Mouse (Mus musculus) ES-E14 (cell line): ENCODE measurements around the gene Tepsin. TPM values are rescaled to one million over a fixed set of nuclear protein-coding genes. Genes with fewer than 3 reads are reported as not detected.

Experiments used
- DNase-seq: peaks from one replicate; pipeline ENCODE4 v3.0.0-alpha.2; 2013; ENCODE audit warnings: low read depth, low spot score
- H3K27ac ChIP-seq: 2 replicates; pipeline ENCODE4 v1.5.1; 2012; ENCODE audit warnings: low read depth, mild to moderate bottlenecking, low read length, moderate library complexity, mixed read lengths; ENCODE audit not compliant: poor library complexity, insufficient read depth, severe bottlenecking
- H3K36me3 ChIP-seq: 2 replicates; pipeline ENCODE4 v1.6.1; 2012; ENCODE audit warnings: mild to moderate bottlenecking, low read length, moderate library complexity, mixed read lengths; ENCODE audit not compliant: control insufficient read depth, poor library complexity, insufficient read depth, severe bottlenecking
- H3K4me1 ChIP-seq, 2 experiments: fragments of 150-350 bp in 1 of 2; sonication (generic) in 1 of 2; 2 replicates each; pipeline ENCODE4 v1.6.1; 2012; ENCODE audit warnings: low read length in 2 of 2, mild to moderate bottlenecking in 1 of 2, mixed read lengths in 1 of 2; ENCODE audit not compliant: control insufficient read depth in 2 of 2, insufficient read depth in 2 of 2, poor library complexity in 1 of 2
- H3K4me3 ChIP-seq, 2 experiments: fragments of 150-350 bp in 1 of 2; sonication (generic) in 1 of 2; 2 replicates each; pipeline ENCODE4 v1.5.1; 2012; ENCODE audit warnings: low read length in 2 of 2, low read depth in 1 of 2, mild to moderate bottlenecking in 1 of 2, mixed read lengths in 1 of 2; ENCODE audit not compliant: insufficient read depth in 1 of 2, poor library complexity in 1 of 2, severe bottlenecking in 1 of 2
- H3K9ac ChIP-seq: 2 replicates; pipeline ENCODE4 v1.6.1; 2012; ENCODE audit warnings: low read depth, mild to moderate bottlenecking, low read length, mixed read lengths; ENCODE audit not compliant: poor library complexity, insufficient read depth, severe bottlenecking
- H3K9me3 ChIP-seq: fragments of 150-350 bp; sonication (generic); 2 replicates; pipeline ENCODE4 v1.6.1; 2012; ENCODE audit warnings: low read depth, mild to moderate bottlenecking, low read length; ENCODE audit not compliant: control insufficient read depth, insufficient read depth
- CHD2 ChIP-seq: IDR thresholded peaks from 2 replicates; pipeline ENCODE4 v1.6.1; 2014; ENCODE audit warnings: mild to moderate bottlenecking, low read depth, low read length, inconsistent platforms
- HCFC1 ChIP-seq: IDR thresholded peaks from 2 replicates; pipeline ENCODE4 v1.6.1; 2012; ENCODE audit warnings: low read length, inconsistent platforms, borderline replicate concordance; ENCODE audit not compliant: insufficient read depth
- MAFK ChIP-seq: IDR thresholded peaks from 2 replicates; pipeline ENCODE4 v1.6.1; 2014; ENCODE audit warnings: mild to moderate bottlenecking, low read depth, low read length, inconsistent platforms; ENCODE audit not compliant: insufficient read depth
- ZC3H11A ChIP-seq: IDR thresholded peaks from 2 replicates; pipeline ENCODE4 v1.6.1; 2012; ENCODE audit warnings: low read depth, mild to moderate bottlenecking, inconsistent platforms, low read length, borderline replicate concordance
- ZNF384 ChIP-seq: IDR thresholded peaks from 2 replicates; pipeline ENCODE4 v1.6.1; 2012; ENCODE audit warnings: low read depth, low read length, inconsistent platforms
- in situ Hi-C, 2 experiments: fragments of 600-800 bp; cut with MboI; formaldehyde crosslinking; loops; one replicate each; pipeline ENCODE4 v1.15.1; 2025; ENCODE audit warnings: low sequenced_read_pairs in 2 of 2, inconsistent platforms in 1 of 2; ENCODE audit not compliant: unreplicated experiment in 2 of 2
- total RNA-seq: library from RNA; depleted of rRNA; stranded (reverse); fragments of 300-350 nt; gene quantifications from 2 replicates; pipeline ENCODE4 v1.2.3, GENCODE M21; 2012

The Tepsin gene
- total RNA-seq, 1 experiment = 26.5 TPM

GRCm38 (mm10) chr11:120072986-120073647 is 25.4 kb downstream of the Tepsin start:
- Histone ChIP-seq H3K27ac (no peak overlapping the region), H3K36me3 (peaks cover 29% of the 10 kb centered on the region), H3K4me3 (no peak overlapping the region), H3K9ac (no peak overlapping the region), H3K9me3 (no peaks in the 10 kb centered on the region), H3K4me1 (peaks cover 9 to 40% of the 10 kb centered on the region in 2 experiments)
- no peak for DNase-seq
- in situ Hi-C loops = no loop called here
- TF ChIP-seq MAFK = no peak
- no peak for TF ChIP-seq CHD2
- TF ChIP-seq ZNF384 = no peak
- TF ChIP-seq ZC3H11A = no peak
- no peak for TF ChIP-seq HCFC1

DNA sequence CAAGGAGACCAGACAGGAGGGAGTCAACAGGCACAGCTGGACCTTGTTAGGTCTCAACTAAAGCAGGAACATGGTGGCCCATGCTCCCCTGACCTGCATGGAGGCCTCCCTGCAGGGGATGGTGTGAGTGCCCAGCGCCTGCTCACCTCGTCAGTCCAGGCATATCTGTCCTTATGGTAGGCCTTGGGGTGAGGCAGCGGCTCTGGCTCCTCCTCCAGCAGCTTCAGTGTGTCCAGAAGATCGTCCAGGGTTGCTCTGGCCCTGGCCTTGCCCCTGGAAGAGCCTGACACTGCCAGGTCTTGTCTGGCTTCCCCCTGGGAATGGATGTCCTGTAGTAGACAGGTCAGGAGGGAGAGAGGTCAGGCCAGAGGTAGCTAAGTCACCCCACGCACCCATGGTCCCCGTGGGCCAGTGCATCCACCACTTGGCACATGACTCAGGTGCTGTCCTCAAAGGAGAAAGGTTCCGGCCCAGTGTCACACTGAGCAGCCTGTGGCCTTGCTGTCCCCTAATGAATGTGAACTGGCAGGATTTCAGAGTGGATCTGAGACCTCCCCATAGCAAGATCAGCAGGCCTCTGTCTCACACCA is 26.7 kb downstream of the Tepsin start:
- H3K9ac ChIP-seq = no peak overlapping the region
- no peaks in the 10 kb centered on the region for H3K9me3 ChIP-seq
- no peak overlapping the region; the same call in 1 of the 2 replicates for H3K27ac ChIP-seq
- TF ChIP-seq CHD2 = no peak
- no peak for TF ChIP-seq HCFC1
- TF ChIP-seq ZC3H11A = no peak
- no peak for TF ChIP-seq ZNF384
- TF ChIP-seq MAFK = no peak
- in situ Hi-C loops = no loop called here
- H3K36me3 ChIP-seq = peaks cover 33% of the 10 kb centered on the region
- H3K4me1 ChIP-seq = peaks cover 9 to 43% of the 10 kb centered on the region in 2 experiments
- H3K4me3 ChIP-seq = no peak overlapping the region
- DNase-seq = no peak

- no peak for DNase-seq
- Histone ChIP-seq H3K36me3 (peaks cover 38% of the 10 kb centered on the region), H3K4me1 (peaks cover 9 to 43% of the 10 kb centered on the region in 2 experiments), H3K27ac (no peak overlapping the region), H3K9me3 (no peaks in the 10 kb centered on the region), H3K9ac (no peak overlapping the region), H3K4me3 (no peak overlapping the region)
- TF ChIP-seq HCFC1 (no peak), ZC3H11A (no peak), CHD2 (no peak), MAFK (no peak), ZNF384 (no peak)
- in situ Hi-C loops = no loop called here
Observed at GRCm38 (mm10) chr11:120071065-120071464, 27.5 kb downstream of the Tepsin start.

DNA sequence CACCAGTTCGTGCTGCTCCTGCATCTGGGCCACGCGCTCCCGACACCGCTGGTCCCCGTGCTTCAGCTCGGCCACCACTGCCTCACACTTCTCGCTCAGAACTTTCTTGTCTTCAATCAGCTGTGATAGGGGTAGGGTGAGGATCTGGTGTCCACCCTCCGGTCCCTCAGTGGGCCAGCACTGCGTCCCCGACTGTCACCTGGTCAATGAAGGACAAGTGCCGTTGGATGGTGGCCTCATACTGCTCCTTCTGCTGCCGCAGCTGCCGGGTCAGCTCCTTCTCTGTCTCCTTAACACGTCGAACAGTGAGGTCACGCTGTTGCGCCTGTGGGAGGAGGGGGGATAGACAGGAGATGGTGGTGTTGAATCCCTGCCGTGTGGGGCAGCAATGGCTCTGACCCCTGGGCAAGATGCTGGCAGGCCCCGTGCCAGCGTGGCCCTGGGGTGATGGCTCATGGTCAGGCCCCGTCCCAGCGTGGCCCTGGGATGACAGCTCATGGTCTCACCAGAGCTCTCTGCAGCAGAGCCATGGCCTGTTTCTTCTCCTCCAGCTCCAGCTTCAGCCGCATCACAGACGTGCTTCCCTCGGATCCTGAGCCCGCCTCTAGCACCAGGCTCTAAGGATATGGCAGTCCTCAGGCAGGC is 28.1 kb downstream of the Tepsin start:
- H3K9ac ChIP-seq = no peak overlapping the region
- H3K4me1 ChIP-seq = peaks cover 7 to 45% of the 10 kb centered on the region in 2 experiments
- in situ Hi-C loops = no loop called here
- H3K36me3 ChIP-seq = peaks cover 33% of the 10 kb centered on the region
- DNase-seq = no peak
- TF ChIP-seq ZNF384 = no peak
- TF ChIP-seq ZC3H11A = no peak
- no peak for TF ChIP-seq HCFC1
- no peak for TF ChIP-seq MAFK
- no peak for TF ChIP-seq CHD2
- no peak overlapping the region for H3K27ac ChIP-seq
- H3K4me3 ChIP-seq = no peak overlapping the region
- H3K9me3 ChIP-seq = no peaks in the 10 kb centered on the region
